ENCODE assay signal across 8 mouse cellular contexts in the genomic region with DNA sequence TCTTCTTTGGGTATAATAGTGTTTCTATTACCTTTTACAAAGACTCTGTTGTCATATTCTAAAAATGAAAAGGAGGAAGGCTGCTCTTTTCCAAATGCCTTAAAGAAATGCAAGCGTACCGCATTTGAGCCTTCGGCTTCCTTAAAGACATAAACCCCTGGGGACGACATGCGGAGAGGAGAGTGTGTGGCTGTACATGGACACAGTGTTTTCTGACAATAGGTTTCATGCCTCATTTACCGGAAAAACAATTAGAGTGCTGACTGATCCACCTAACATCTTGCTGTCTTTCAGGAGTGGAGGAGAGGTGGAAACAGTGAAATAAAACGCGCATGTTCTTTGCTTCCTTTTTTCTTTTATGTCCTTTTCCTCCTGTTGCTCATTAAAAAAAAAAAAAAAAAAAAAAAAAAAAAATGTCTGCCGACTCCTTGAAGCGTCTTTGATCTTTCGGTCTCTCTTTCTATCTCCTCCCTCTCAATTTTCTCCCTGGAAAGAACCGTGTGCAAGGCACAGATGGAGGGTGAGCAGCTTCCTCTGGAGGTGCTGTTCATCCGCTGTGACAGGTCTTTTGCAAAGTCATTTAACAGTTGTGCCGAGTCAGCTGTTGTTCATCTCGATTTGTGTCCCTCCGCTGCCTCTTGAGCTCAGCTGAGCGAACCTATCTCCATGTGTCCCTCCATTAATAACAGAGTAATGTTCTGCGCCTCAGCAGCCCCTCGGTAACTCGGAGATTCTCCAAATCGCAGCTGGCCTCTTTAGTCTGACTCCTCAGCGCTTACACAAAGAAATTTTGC.
DNase-seq lines count a peak whose midpoint lies in the region; ATAC-seq and TF ChIP-seq lines count a peak whose summit lies in the region.

No protein-coding gene starts in this region.

- WGBS in hindbrain, embryonic 14.5 days: 13% methylated on average over 22 of the region's 22 CpGs
- WGBS in midbrain, embryonic 12.5 days: 38% methylated on average over 22 of the region's 22 CpGs

- H3K4me3 ChIP-seq in testis, adult 2 months (ENCODE audit: control insufficient read depth, low read depth, low read length): peak overlapping the region; percentile 3
- H3K4me3 ChIP-seq in hindbrain, embryonic 14.5 days (replicated peaks; ENCODE audit: low read length): peak overlapping the region; percentile 24
- H3K4me3 ChIP-seq in midbrain, embryonic 12.5 days: peak overlapping the region; percentile 12; the same call in 1 of the 2 replicates

- H3K27ac ChIP-seq in testis, adult 2 months (ENCODE audit: control insufficient read depth, insufficient read depth, low read depth, low read length): no peak overlapping the region
- 0 out of 2 replicates have a peak overlapping the region, but pooled peaks have one; percentile 11 for H3K27ac ChIP-seq in hindbrain, embryonic 14.5 days
- no peak overlapping the region for H3K27ac ChIP-seq in midbrain, embryonic 12.5 days (replicated peaks)

- no peaks in the 10 kb centered on the region for H3K36me3 ChIP-seq in testis, adult 2 months (ENCODE audit: control insufficient read depth, insufficient read depth, low read length)
- H3K36me3 ChIP-seq in hindbrain, embryonic 14.5 days (replicated peaks; ENCODE audit: control insufficient read depth, insufficient read depth): no peaks in the 10 kb centered on the region
- no peaks in the 10 kb centered on the region for H3K36me3 ChIP-seq in midbrain, embryonic 12.5 days

- no peak for TF ChIP-seq POLR2A in testis, adult 2 months (IDR thresholded peaks at IDR 0.05; ENCODE audit: control insufficient read depth, low read depth, low read length)

- no peak for DNase-seq in testis, postnatal 10 days (ENCODE audit: low spot score)
- peak; percentile 77 for DNase-seq in hindbrain, embryonic 14.5 days (ENCODE audit: low spot score)
- DNase-seq in testis, postnatal 14 days (ENCODE audit: low spot score): peak; percentile 3
- no peak for DNase-seq in ovary, postnatal 10 days (ENCODE audit: low spot score)
- DNase-seq in thymus, postnatal 10 days (ENCODE audit: low spot score in 2 of 2): no peak

- H3K4me2 ChIP-seq in hindbrain, embryonic 14.5 days (replicated peaks): peak overlapping the region; percentile 57
- H3K4me2 ChIP-seq in midbrain, embryonic 12.5 days (replicated peaks): peak overlapping the region; percentile 42

- H3K4me1 ChIP-seq in testis, adult 2 months (ENCODE audit: control insufficient read depth, insufficient read depth, low read length): no peaks in the 10 kb centered on the region
- 0 out of 2 replicates have a peak, but pooled peaks cover 2% of the 10 kb centered on the region for H3K4me1 ChIP-seq in hindbrain, embryonic 14.5 days (replicated peaks; ENCODE audit: control insufficient read depth, insufficient read depth, low read length)
- no peaks in the 10 kb centered on the region for H3K4me1 ChIP-seq in midbrain, embryonic 12.5 days

- TF ChIP-seq CTCF in testis, adult 2 months (IDR thresholded peaks at IDR 0.05; ENCODE audit: control insufficient read depth, insufficient read depth, insufficient replicate concordance, low read depth, low read length): no peak

- peak; percentile 74 for ATAC-seq in hindbrain, embryonic 14.5 days (ENCODE audit: low FRiP score)
- ATAC-seq in midbrain, embryonic 12.5 days (ENCODE audit: low FRiP score, low read depth): peak; percentile 34; the same call in 1 of the 2 replicates
- ATAC-seq in megakaryocyte, adult 5-6 weeks (ENCODE audit: poor library complexity, severe bottlenecking): no peak

- no peaks in the 10 kb centered on the region for H3K27me3 ChIP-seq in testis, adult 2 months (ENCODE audit: control insufficient read depth, insufficient read depth, low read length)
- H3K27me3 ChIP-seq in hindbrain, embryonic 14.5 days (ENCODE audit: control insufficient read depth, insufficient read depth, low read length): no peaks in the 10 kb centered on the region
- H3K27me3 ChIP-seq in midbrain, embryonic 12.5 days: no peaks in the 10 kb centered on the region

- peak overlapping the region; percentile 53 for H3K9ac ChIP-seq in hindbrain, embryonic 14.5 days
- H3K9ac ChIP-seq in midbrain, embryonic 12.5 days (replicated peaks): no peak overlapping the region

- no peaks in the 10 kb centered on the region for H3K9me3 ChIP-seq in hindbrain, embryonic 14.5 days (ENCODE audit: control insufficient read depth, low read length)
- no peaks in the 10 kb centered on the region for H3K9me3 ChIP-seq in midbrain, embryonic 12.5 days

Comparison
In these comparisons a context has a peak if more than half of its experiments do, and no peak if none do; other contexts are left out.
1. DNase-seq: peak in hindbrain, embryonic 14.5 days (single experiment) and testis, postnatal 14 days (single experiment); none in testis, postnatal 10 days (single experiment), ovary, postnatal 10 days (single experiment) and thymus, postnatal 10 days (0 of 2).
2. Peak in every context shown above with its lines, with median percentiles within 50 percentile points of each other: H3K4me3 ChIP-seq.